Mouse (Mus musculus) bone marrow macrophage, adult 2 months (primary cell): ENCODE results near the gene Syn2. TPM values are rescaled to one million over a fixed set of nuclear protein-coding genes. Genes with fewer than 3 reads are reported as not detected.
A peak's percentile ranks its signal among the peaks of the same experiment; 100 is the strongest.

Source experiments
- H3K27ac ChIP-seq: 2 replicates; pipeline ENCODE4 v1.5.1; 2012; ENCODE audit warnings: low read depth, low read length; ENCODE audit not compliant: insufficient read depth
- H3K4me1 ChIP-seq: 2 replicates; pipeline ENCODE4 v1.6.1; 2012; ENCODE audit warnings: low read length; ENCODE audit not compliant: control insufficient read depth, insufficient read depth
- H3K4me3 ChIP-seq: 2 replicates; pipeline ENCODE4 v1.5.1; 2012; ENCODE audit warnings: mild to moderate bottlenecking, low read length, moderate library complexity; ENCODE audit not compliant: insufficient read depth
- CTCF ChIP-seq: IDR thresholded peaks from 2 replicates; pipeline ENCODE4 v1.5.1; 2012; ENCODE audit warnings: low read depth, mild to moderate bottlenecking, low read length, moderate library complexity
- POLR2A ChIP-seq: IDR thresholded peaks from 2 replicates; pipeline ENCODE4 v1.6.1; 2012; ENCODE audit warnings: mild to moderate bottlenecking, low read depth, low read length, borderline replicate concordance
- polyA plus RNA-seq: library from polyadenylated mRNA; stranded (reverse); fragments of >200 nt; gene quantifications from 2 replicates; pipeline ENCODE4 v1.2.4, GENCODE M21; 2012; ENCODE audit not compliant: missing spikeins, insufficient read depth, insufficient read length

The Syn2 gene
- polyA plus RNA-seq, 1 experiment: not detected

GRCm38 (mm10) chr6:115169518-115169917, 34.8 kb downstream of the Syn2 start:
- H3K4me1 ChIP-seq: no peaks in the 10 kb centered on the region
- no peak for TF ChIP-seq CTCF
- TF ChIP-seq POLR2A: no peak
- H3K4me3 ChIP-seq: no peak overlapping the region
- H3K27ac ChIP-seq: no peak overlapping the region

GRCm38 (mm10) chr6:115174845-115175244, 40.1 kb downstream of the Syn2 start:
- Histone ChIP-seq H3K4me1 (no peaks in the 10 kb centered on the region), H3K4me3 (no peak overlapping the region), H3K27ac (no peak overlapping the region)
- TF ChIP-seq CTCF (peak; percentile 18; the same call in 1 of the 2 replicates), POLR2A (no peak)

GRCm38 (mm10) chr6:115178826-115179225, 44.1 kb downstream of the Syn2 start:
- Histone ChIP-seq H3K27ac (no peak overlapping the region), H3K4me3 (no peak overlapping the region), H3K4me1 (no peaks in the 10 kb centered on the region)
- TF ChIP-seq CTCF (no peak), POLR2A (no peak)

- H3K27ac ChIP-seq: no peak overlapping the region
- no peaks in the 10 kb centered on the region for H3K4me1 ChIP-seq
- H3K4me3 ChIP-seq: no peak overlapping the region
- TF ChIP-seq CTCF (no peak), POLR2A (no peak)
These were observed 46.4 kb downstream of the Syn2 start for GRCm38 (mm10) chr6:115181094-115181493.

GRCm38 (mm10) chr6:115191111-115191510, 56.4 kb downstream of the Syn2 start:
- H3K27ac ChIP-seq: no peak overlapping the region
- peaks cover 3% of the 10 kb centered on the region for H3K4me1 ChIP-seq
- TF ChIP-seq CTCF (no peak), POLR2A (no peak)
- H3K4me3 ChIP-seq: no peak overlapping the region

GRCm38 (mm10) chr6:115200753-115201152, 66.1 kb downstream of the Syn2 start:
- no peak for TF ChIP-seq CTCF
- no peak for TF ChIP-seq POLR2A
- H3K27ac ChIP-seq: no peak overlapping the region
- no peaks in the 10 kb centered on the region for H3K4me1 ChIP-seq
- no peak overlapping the region for H3K4me3 ChIP-seq

- Histone ChIP-seq H3K27ac (no peak overlapping the region), H3K4me3 (no peak overlapping the region), H3K4me1 (no peaks in the 10 kb centered on the region)
- TF ChIP-seq CTCF (no peak), POLR2A (no peak)
These were observed 68.3 kb downstream of the Syn2 start for GRCm38 (mm10) chr6:115203029-115203428.

GRCm38 (mm10) chr6:115210187-115210586, 75.5 kb downstream of the Syn2 start:
- Histone ChIP-seq H3K27ac (no peak overlapping the region), H3K4me1 (peaks cover 3% of the 10 kb centered on the region; the same call in 1 of the 2 replicates), H3K4me3 (no peak overlapping the region)
- TF ChIP-seq POLR2A (no peak), CTCF (no peak)

GRCm38 (mm10) chr6:115210820-115211219, 76.1 kb downstream of the Syn2 start:
- Histone ChIP-seq H3K4me3 (no peak overlapping the region), H3K27ac (no peak overlapping the region), H3K4me1 (peaks cover 3% of the 10 kb centered on the region; the same call in 1 of the 2 replicates)
- no peak for TF ChIP-seq CTCF
- TF ChIP-seq POLR2A: no peak

- Histone ChIP-seq H3K4me3 (no peak overlapping the region), H3K4me1 (peaks cover 3% of the 10 kb centered on the region; the same call in 1 of the 2 replicates), H3K27ac (no peak overlapping the region)
- TF ChIP-seq CTCF (no peak), POLR2A (no peak)
These were observed 77.6 kb downstream of the Syn2 start for GRCm38 (mm10) chr6:115212132-115212903.
